Mouse (Mus musculus) hindbrain, embryonic 14.5 days (tissue): Measurements from ENCODE around the gene Cavin1. TPM values are rescaled to one million over a fixed set of nuclear protein-coding genes. Genes with fewer than 3 reads are reported as not detected.
A peak's percentile ranks its signal among the peaks of the same experiment; 100 is the strongest.

Source experiments
- ATAC-seq: fragments of 200-750 bp; cut with Nextera tagmentation; 2 replicates; pipeline ENCODE4 v1.8.0; 2017; ENCODE audit warnings: moderate number of reproducible peaks, mild to moderate bottlenecking, moderate TSS enrichment, moderate library complexity; ENCODE audit not compliant: low FRiP score
- DNase-seq: peaks from one replicate; pipeline ENCODE4 v3.0.0-alpha.2; 2015; ENCODE audit warnings: low spot score
- H3K27ac ChIP-seq: fragments of 300-500 bp; sonication (generic); 2 replicates; pipeline ENCODE4 v1.5.1; 2014; ENCODE audit warnings: mild to moderate bottlenecking, moderate library complexity
- H3K27me3 ChIP-seq: fragments of 300-500 bp; sonication (generic); 2 replicates; pipeline ENCODE4 v1.6.1; 2014; ENCODE audit warnings: mild to moderate bottlenecking, low read length, mixed read lengths; ENCODE audit not compliant: control insufficient read depth, insufficient read depth
- H3K36me3 ChIP-seq: fragments of 300-500 bp; sonication (generic); replicated peaks from 2 replicates; pipeline ENCODE4 v1.6.1; 2014; ENCODE audit not compliant: control insufficient read depth, insufficient read depth
- H3K4me1 ChIP-seq: fragments of 300-500 bp; sonication (generic); replicated peaks from 2 replicates; pipeline ENCODE4 v1.6.1; 2014; ENCODE audit warnings: antibody characterized with exemption, low read length, mixed read lengths; ENCODE audit not compliant: control insufficient read depth, insufficient read depth
- H3K4me2 ChIP-seq: fragments of 300-500 bp; sonication (generic); replicated peaks from 2 replicates; pipeline ENCODE4 v1.6.1; 2014; ENCODE audit warnings: mild to moderate bottlenecking, moderate library complexity
- H3K4me3 ChIP-seq: fragments of 300-500 bp; sonication (generic); replicated peaks from 2 replicates; pipeline ENCODE4 v1.5.1; 2014; ENCODE audit warnings: mild to moderate bottlenecking, low read length
- H3K9ac ChIP-seq: fragments of 300-500 bp; sonication (generic); 2 replicates; pipeline ENCODE4 v1.6.1; 2014
- H3K9me3 ChIP-seq: fragments of 300-500 bp; sonication (generic); 2 replicates; pipeline ENCODE4 v1.6.1; 2016; ENCODE audit warnings: low read length; ENCODE audit not compliant: control insufficient read depth
- WGBS: fragments of 180-500 bp; shearing (Covaris S2); extraction: QIAGEN DNeasy Blood & Tissue Kit; methylation state at CpG from one replicate; pipeline ENCODE4 v1.1.7; 2014; 5-methylcytosine and 5-hydroxymethylcytosine counted together
- polyA plus RNA-seq: library from polyadenylated mRNA; unstranded; fragments of >200 nt; fragmentation: Nextera tagmentation; extraction: Ambion mirVana; gene quantifications from 2 replicates; pipeline ENCODE4 v1.2.1, GENCODE M21; 2014

Cavin1 gene
- polyA plus RNA-seq, 1 experiment from 2014 or later: 20.1 TPM

DNA sequence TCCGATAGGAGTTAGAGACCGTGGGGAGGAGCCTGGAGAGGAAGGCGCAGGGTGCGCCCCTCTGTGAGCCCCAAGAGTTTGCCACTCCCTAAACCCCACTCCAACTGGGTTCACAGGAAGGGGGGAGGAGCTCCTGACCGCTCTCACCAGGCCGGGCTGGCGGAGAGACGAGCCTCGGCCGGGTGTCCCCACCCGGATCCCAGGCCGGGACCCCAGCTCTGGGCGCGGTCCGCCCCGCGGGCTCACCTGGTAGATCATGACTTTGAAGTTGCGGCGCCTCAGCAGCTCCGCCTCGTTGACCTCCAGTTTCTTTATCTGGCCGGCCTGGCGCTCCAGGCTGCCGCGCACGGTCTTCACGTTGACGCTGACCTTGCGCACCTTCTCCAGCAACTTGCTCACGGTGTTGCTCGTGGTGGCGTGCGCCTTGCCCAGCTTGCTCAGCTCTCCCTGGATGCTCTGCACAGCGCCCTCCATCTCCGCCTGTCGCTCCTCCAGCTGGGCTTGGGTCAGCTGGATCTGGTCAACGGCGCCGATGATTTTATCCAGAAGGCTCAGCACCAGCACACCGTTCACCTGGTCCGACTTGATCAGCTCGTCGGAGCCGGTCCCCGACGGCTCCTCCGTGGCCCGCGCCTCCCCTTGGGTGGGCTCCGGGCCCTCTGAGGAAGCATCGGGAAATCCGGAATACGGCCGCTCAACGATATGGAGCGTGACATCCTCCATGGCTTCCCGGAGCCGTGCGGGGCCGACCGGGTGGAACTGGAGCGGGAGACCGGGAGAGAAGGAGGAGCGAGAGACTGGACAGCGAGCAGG is 737 bp downstream of the Cavin1 start:
- ATAC-seq: no peak
- H3K27ac ChIP-seq: no peak overlapping the region
- 1% methylated on average over 65 of the region's 65 CpGs for WGBS
- H3K9ac ChIP-seq: peak overlapping the region; percentile 44; the same call in 1 of the 2 replicates
- no peak for DNase-seq
- no peaks in the 10 kb centered on the region; the same call in 1 of the 2 replicates for H3K4me1 ChIP-seq
- no peaks in the 10 kb centered on the region for H3K9me3 ChIP-seq
- peak overlapping the region; percentile 48 for H3K4me2 ChIP-seq
- H3K27me3 ChIP-seq: peaks cover 67% of the 10 kb centered on the region
- H3K4me3 ChIP-seq: peak overlapping the region; percentile 34
- no peaks in the 10 kb centered on the region for H3K36me3 ChIP-seq

DNA sequence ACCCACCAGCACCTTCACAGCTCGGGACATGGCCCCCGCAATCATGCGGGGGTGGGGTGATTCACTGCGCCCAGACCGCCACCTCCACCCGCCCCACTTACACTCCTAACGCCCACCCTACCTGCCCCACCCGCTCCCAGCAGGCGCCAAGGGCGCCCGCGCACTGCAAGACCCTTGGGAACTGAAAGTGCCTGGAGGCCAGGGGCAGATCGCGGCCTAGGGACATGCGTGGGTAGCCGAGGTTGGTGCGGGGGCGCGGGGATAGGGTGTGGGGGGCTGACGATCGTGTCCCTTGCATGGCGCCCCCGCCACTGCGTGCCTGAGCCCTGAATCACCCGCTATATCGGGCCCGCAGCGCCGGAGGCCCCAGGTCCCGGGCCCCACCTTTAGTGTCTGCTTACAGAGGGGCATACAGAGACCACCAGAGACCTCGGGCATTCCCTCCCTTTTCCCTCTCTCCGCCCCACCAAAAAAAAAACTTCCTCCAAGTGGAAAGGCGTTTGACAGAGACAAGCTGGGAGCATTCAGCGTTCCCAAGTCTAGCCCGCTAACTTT is 1.4 kb downstream of the Cavin1 start:
- Histone ChIP-seq H3K27ac (no peak overlapping the region), H3K4me1 (no peaks in the 10 kb centered on the region; the same call in 1 of the 2 replicates), H3K9me3 (no peaks in the 10 kb centered on the region), H3K36me3 (no peaks in the 10 kb centered on the region), H3K4me2 (peak overlapping the region; percentile 48), H3K27me3 (peaks cover 67% of the 10 kb centered on the region), H3K9ac (no peak overlapping the region; the same call in 1 of the 2 replicates), H3K4me3 (peak overlapping the region; percentile 34)
- no peak for ATAC-seq
- 7% methylated on average over 32 of the region's 35 CpGs for WGBS
- DNase-seq: no peak

- no peak for DNase-seq
- Histone ChIP-seq H3K4me3 (peak overlapping the region; percentile 34; the same call in 1 of the 2 replicates), H3K27ac (no peak overlapping the region), H3K9me3 (no peaks in the 10 kb centered on the region), H3K36me3 (no peaks in the 10 kb centered on the region), H3K4me2 (peak overlapping the region; percentile 48; the same call in 1 of the 2 replicates), H3K27me3 (peaks cover 66% of the 10 kb centered on the region), H3K9ac (no peak overlapping the region), H3K4me1 (no peaks in the 10 kb centered on the region; the same call in 1 of the 2 replicates)
- ATAC-seq: no peak
- WGBS: 82% methylated on average over 5 of the region's 5 CpGs
Measured at GRCm38 (mm10) chr11:100968501-100968900, 2.2 kb downstream of the Cavin1 start.

DNA sequence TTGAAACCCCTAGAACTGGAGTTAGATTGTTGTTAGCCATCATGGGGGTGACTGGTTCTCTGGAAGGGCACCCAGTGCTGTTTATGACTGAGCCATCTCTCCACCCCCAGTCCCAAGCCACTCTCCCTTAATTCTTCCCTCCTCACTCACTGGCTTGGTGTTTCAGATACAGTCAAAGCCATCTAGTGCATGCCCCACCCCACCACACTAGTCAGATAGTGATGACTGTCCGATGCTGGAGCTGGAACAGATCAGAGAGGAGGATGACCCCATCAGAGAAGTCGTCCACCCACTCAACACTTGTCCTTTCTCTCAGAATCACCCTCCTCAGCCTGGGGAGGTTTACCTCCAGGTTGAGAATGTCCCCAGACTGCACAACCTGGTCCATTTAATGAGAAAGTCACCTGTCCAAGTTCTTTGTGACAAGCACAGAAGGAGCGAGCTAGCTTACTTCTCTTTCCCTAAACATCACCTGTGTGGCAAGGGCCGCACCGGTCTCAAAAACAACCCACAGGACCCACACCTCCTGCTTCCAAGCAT is 2.7 kb downstream of the Cavin1 start:
- Histone ChIP-seq H3K9me3 (no peaks in the 10 kb centered on the region), H3K9ac (no peak overlapping the region), H3K36me3 (no peaks in the 10 kb centered on the region), H3K4me2 (no peak overlapping the region), H3K4me1 (no peaks in the 10 kb centered on the region; the same call in 1 of the 2 replicates), H3K27me3 (peaks cover 61% of the 10 kb centered on the region), H3K27ac (no peak overlapping the region), H3K4me3 (no peak overlapping the region)
- no peak for DNase-seq
- WGBS: 89% methylated on average over 5 of the region's 5 CpGs
- ATAC-seq: no peak

DNA sequence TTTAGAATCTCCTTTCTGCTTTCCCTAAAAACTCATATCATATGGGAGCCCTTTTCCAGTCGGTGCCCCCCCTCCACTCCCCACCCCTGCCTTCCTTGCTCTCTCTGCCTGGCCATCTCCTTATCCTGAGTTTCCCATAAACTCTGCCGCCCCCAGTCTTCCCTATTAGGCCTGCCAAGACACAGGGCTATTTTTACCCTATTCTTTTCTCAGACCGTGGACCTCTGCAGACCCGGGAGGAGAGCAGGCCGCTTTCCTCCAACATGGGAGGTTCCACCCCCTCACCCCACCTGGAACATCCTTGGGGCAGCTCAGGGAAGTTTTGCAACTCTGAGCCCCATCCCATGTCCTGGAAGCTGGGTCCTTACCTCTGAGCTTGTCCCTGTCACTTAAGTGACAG is 3.3 kb downstream of the Cavin1 start:
- Histone ChIP-seq H3K27ac (no peak overlapping the region), H3K9ac (no peak overlapping the region), H3K27me3 (peaks cover 55% of the 10 kb centered on the region), H3K9me3 (no peaks in the 10 kb centered on the region), H3K4me3 (no peak overlapping the region), H3K4me2 (no peak overlapping the region), H3K4me1 (no peaks in the 10 kb centered on the region; the same call in 1 of the 2 replicates), H3K36me3 (no peaks in the 10 kb centered on the region)
- no peak for DNase-seq
- 66% methylated on average over 5 of the region's 5 CpGs for WGBS
- ATAC-seq: no peak

- H3K4me3 ChIP-seq: no peak overlapping the region
- no peak for ATAC-seq
- H3K27me3 ChIP-seq: peaks cover 39% of the 10 kb centered on the region
- H3K9me3 ChIP-seq: no peaks in the 10 kb centered on the region
- no peak for DNase-seq
- H3K4me2 ChIP-seq: no peak overlapping the region
- no peak overlapping the region for H3K27ac ChIP-seq
- no peaks in the 10 kb centered on the region for H3K36me3 ChIP-seq
- no peaks in the 10 kb centered on the region; the same call in 1 of the 2 replicates for H3K4me1 ChIP-seq
- WGBS: 73% methylated on average over 6 of the region's 6 CpGs
- no peak overlapping the region for H3K9ac ChIP-seq
Measured at GRCm38 (mm10) chr11:100965760-100966159, 4.9 kb downstream of the Cavin1 start.

DNA sequence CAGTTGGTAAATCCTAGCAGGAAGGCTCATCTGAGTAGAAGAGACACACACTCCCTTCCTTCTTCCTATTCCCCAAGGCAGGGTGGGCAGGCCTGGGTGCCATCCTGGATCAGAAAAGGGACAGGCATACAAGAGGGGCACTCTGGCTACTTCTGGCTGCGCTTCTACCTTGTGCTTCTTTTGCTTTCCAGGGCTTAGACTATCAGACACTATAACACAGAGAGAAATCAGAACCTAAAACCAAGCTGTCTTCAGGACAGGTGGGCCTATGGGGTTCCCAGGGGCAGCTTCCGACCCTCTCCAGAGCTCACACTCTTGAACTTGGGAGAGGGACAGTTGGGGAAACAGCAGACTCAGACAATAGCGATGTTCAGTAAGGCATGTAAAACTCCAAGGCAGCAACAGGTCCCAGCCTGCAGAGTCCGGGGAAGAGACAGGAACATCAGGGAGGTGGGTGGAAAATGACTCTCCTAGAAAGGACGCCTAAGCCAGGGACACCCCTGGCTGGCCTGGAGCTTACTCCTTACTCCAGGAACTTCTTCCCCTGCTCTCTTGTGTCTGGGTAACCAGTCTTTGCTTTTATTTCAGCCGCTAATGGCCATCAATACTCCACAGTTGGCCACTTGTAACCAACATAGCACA is 5.7 kb downstream of the Cavin1 start:
- no peak overlapping the region for H3K4me3 ChIP-seq
- no peaks in the 10 kb centered on the region; the same call in 1 of the 2 replicates for H3K4me1 ChIP-seq
- H3K27ac ChIP-seq: no peak overlapping the region
- no peaks in the 10 kb centered on the region for H3K36me3 ChIP-seq
- H3K9me3 ChIP-seq: no peaks in the 10 kb centered on the region
- H3K4me2 ChIP-seq: no peak overlapping the region
- DNase-seq: no peak
- no peak overlapping the region for H3K9ac ChIP-seq
- H3K27me3 ChIP-seq: peaks cover 32% of the 10 kb centered on the region
- WGBS: 82% methylated on average over 6 of the region's 6 CpGs
- no peak for ATAC-seq

- Histone ChIP-seq H3K4me1 (peaks cover 3% of the 10 kb centered on the region; the same call in 1 of the 2 replicates), H3K36me3 (no peaks in the 10 kb centered on the region), H3K4me3 (no peak overlapping the region), H3K4me2 (no peak overlapping the region), H3K9me3 (no peaks in the 10 kb centered on the region), H3K27ac (no peak overlapping the region), H3K9ac (no peak overlapping the region), H3K27me3 (peaks cover 31% of the 10 kb centered on the region)
- no peak for ATAC-seq
- 85% methylated on average over 7 of the region's 7 CpGs for WGBS
- no peak for DNase-seq
Measured at GRCm38 (mm10) chr11:100964180-100964579, 6.5 kb downstream of the Cavin1 start.

GRCm38 (mm10) chr11:100963647-100964046 is 7.0 kb downstream of the Cavin1 start:
- Histone ChIP-seq H3K9me3 (no peaks in the 10 kb centered on the region), H3K4me2 (no peak overlapping the region), H3K4me3 (no peak overlapping the region), H3K27me3 (peaks cover 31% of the 10 kb centered on the region), H3K4me1 (peaks cover 8% of the 10 kb centered on the region; the same call in 1 of the 2 replicates), H3K27ac (no peak overlapping the region), H3K36me3 (no peaks in the 10 kb centered on the region), H3K9ac (no peak overlapping the region)
- ATAC-seq: no peak
- WGBS: 82% methylated on average over 9 of the region's 9 CpGs
- no peak for DNase-seq
